9 mouse cellular contexts compared by ENCODE assay signal in genomic region chr11:60559342-60559741, GRCm38 (mm10). TPM values are rescaled to one million over a fixed set of nuclear protein-coding genes. Genes with fewer than 3 reads are reported as not detected.
DNase-seq lines count a peak whose midpoint lies in the region; ATAC-seq lines count a peak whose summit lies in the region.
"Had no signal": no experiment of that assay in that cellular context is flagged by ENCODE, and none has a peak within 500 bp of the region (broad histone marks: within the 10 kb centered on the region; RNA-seq: fewer than 3 reads in every experiment).

No protein-coding gene starts in this region.

- no peaks in the 10 kb centered on the region for H3K27me3 ChIP-seq in forebrain, embryonic 10.5 days (ENCODE audit: poor library complexity, severe bottlenecking)
- no peaks in the 10 kb centered on the region for H3K27me3 ChIP-seq in forebrain, embryonic 15.5 days
- no peaks in the 10 kb centered on the region for H3K27me3 ChIP-seq in embryonic facial prominence, embryonic 11.5 days (ENCODE audit: control insufficient read depth, insufficient read depth, low read length)
- H3K27me3 ChIP-seq: lung, embryonic 15.5 days had no signal

- DNase-seq in forebrain, embryonic 10.5 days (ENCODE audit: extremely low spot score, low spot score) = peak; percentile 73
- DNase-seq in adrenal gland, postnatal 14 days = peak; percentile 75
- peak; percentile 71 for DNase-seq in embryonic facial prominence, embryonic 11.5 days (ENCODE audit: low spot score)
- DNase-seq in heart, postnatal 4 days = peak; percentile 80
- DNase-seq in layer of hippocampus, postnatal 10 days (ENCODE audit: low spot score in 2 of 2) = peak; percentile 77 to 79
- DNase-seq in spleen, adult 18-20 months = peak; percentile 25 to 54

- no peak overlapping the region for H3K9ac ChIP-seq in forebrain, embryonic 15.5 days (replicated peaks)
- no peak overlapping the region for H3K9ac ChIP-seq in embryonic facial prominence, embryonic 11.5 days (replicated peaks; ENCODE audit: low read length)
- H3K9ac ChIP-seq: lung, embryonic 15.5 days had no signal

- H3K4me2 ChIP-seq in forebrain, embryonic 15.5 days (replicated peaks) = no peak overlapping the region
- no peak overlapping the region for H3K4me2 ChIP-seq in embryonic facial prominence, embryonic 11.5 days (ENCODE audit: low read depth, low read length)
- H3K4me2 ChIP-seq: lung, embryonic 15.5 days had no signal

- no peaks in the 10 kb centered on the region for H3K4me1 ChIP-seq in forebrain, embryonic 10.5 days
- no peaks in the 10 kb centered on the region for H3K4me1 ChIP-seq in forebrain, embryonic 15.5 days
- no peaks in the 10 kb centered on the region for H3K4me1 ChIP-seq in embryonic facial prominence, embryonic 11.5 days (ENCODE audit: control insufficient read depth, insufficient read depth, low read length)
- H3K4me1 ChIP-seq: lung, embryonic 15.5 days had no signal

- 11% methylated on average over 3 of the region's 3 CpGs for WGBS in forebrain, embryonic 10.5 days
- 7% methylated on average over 3 of the region's 3 CpGs for WGBS in forebrain, embryonic 15.5 days
- 19% methylated on average over 3 of the region's 3 CpGs for WGBS in embryonic facial prominence, embryonic 11.5 days

- H3K27ac ChIP-seq in forebrain, embryonic 10.5 days = no peak overlapping the region
- no peak overlapping the region for H3K27ac ChIP-seq in forebrain, embryonic 15.5 days (replicated peaks)
- H3K27ac ChIP-seq in embryonic facial prominence, embryonic 11.5 days (replicated peaks; ENCODE audit: low read depth, low read length) = no peak overlapping the region
- H3K27ac ChIP-seq: lung, embryonic 15.5 days had no signal

- H3K4me3 ChIP-seq in forebrain, embryonic 10.5 days = no peak overlapping the region
- no peak overlapping the region for H3K4me3 ChIP-seq in forebrain, embryonic 15.5 days
- no peak overlapping the region for H3K4me3 ChIP-seq in embryonic facial prominence, embryonic 11.5 days (ENCODE audit: low read depth, low read length)
- H3K4me3 ChIP-seq: lung, embryonic 15.5 days had no signal

- H3K9me3 ChIP-seq in forebrain, embryonic 10.5 days = no peaks in the 10 kb centered on the region
- no peaks in the 10 kb centered on the region for H3K9me3 ChIP-seq in forebrain, embryonic 15.5 days
- H3K9me3 ChIP-seq in embryonic facial prominence, embryonic 11.5 days (replicated peaks; ENCODE audit: control insufficient read depth, low read length) = no peaks in the 10 kb centered on the region
- H3K9me3 ChIP-seq: lung, embryonic 15.5 days had no signal

- ATAC-seq in forebrain, embryonic 15.5 days (replicated peaks) = no peak; the same call in 1 of the 2 replicates
- ATAC-seq in embryonic facial prominence, embryonic 11.5 days (replicated peaks; ENCODE audit: insufficient number of reproducible peaks, low FRiP score, low TSS enrichment, low read depth) = no peak
- ATAC-seq in megakaryocyte progenitor cell, adult 5-6 weeks (replicated peaks; ENCODE audit: poor library complexity) = peak; percentile 88

- peaks cover 54% of the 10 kb centered on the region for H3K36me3 ChIP-seq in forebrain, embryonic 10.5 days (replicated peaks)
- peaks cover 28% of the 10 kb centered on the region for H3K36me3 ChIP-seq in forebrain, embryonic 15.5 days
- peaks cover 5% of the 10 kb centered on the region for H3K36me3 ChIP-seq in embryonic facial prominence, embryonic 11.5 days (replicated peaks; ENCODE audit: control insufficient read depth, insufficient read depth, low read depth, low read length)

RNA-seq across cellular contexts. Expression of gene Alkbh5, which starts 23.2 kb away (rescaled TPM):
- polyA plus RNA-seq in forebrain, embryonic 10.5 days (2016; fragmentation: Nextera tagmentation; extraction: Ambion mirVana) = 32.3 and 39.9 TPM in 2 replicates
- 27.5 and 27.9 TPM in 2 replicates for polyA plus RNA-seq in forebrain, embryonic 15.5 days (2015; fragmentation: Nextera tagmentation; extraction: Ambion mirVana)
- 79.2 and 81.5 TPM in 2 replicates for total RNA-seq in adrenal gland, postnatal 14 days (2021)
- 31.4 and 31.5 TPM in 2 replicates for polyA plus RNA-seq in embryonic facial prominence, embryonic 11.5 days (2014; fragmentation: Nextera tagmentation; extraction: Ambion mirVana)
- 10 to 100 TPM; 69.1 to 71.9 TPM for total RNA-seq in heart, postnatal 4 days (2021)
- total RNA-seq in layer of hippocampus, postnatal 10 days (2021) = 10 to 100 TPM; 39.0 to 40.1 TPM
- total RNA-seq in megakaryocyte progenitor cell, adult 5-6 weeks (2015) = 29.8 and 30.5 TPM in 2 replicates
- 26.8 and 29.3 TPM in 2 replicates for total RNA-seq in megakaryocyte progenitor cell, adult 5-6 weeks (2017)
